Mouse (Mus musculus) intestine, embryonic 16.5 days (tissue): ENCODE data around the gene Kcnq1. TPM values are rescaled to one million over a fixed set of nuclear protein-coding genes. Genes with fewer than 3 reads are reported as not detected.
A peak's percentile ranks its signal among the peaks of the same experiment; 100 is the strongest.

ENCODE experiments used
- ATAC-seq: fragments of 200-750 bp; cut with Nextera tagmentation; 2 replicates; pipeline ENCODE4 v1.8.0; 2017; ENCODE audit warnings: moderate TSS enrichment, moderate library complexity
- H3K27ac ChIP-seq: fragments of 300-500 bp; sonication (generic); 2 replicates; pipeline ENCODE4 v1.5.1; 2014; ENCODE audit warnings: mild to moderate bottlenecking, low read length
- H3K27me3 ChIP-seq: fragments of 300-500 bp; sonication (generic); replicated peaks from 2 replicates; pipeline ENCODE4 v1.6.1; 2014; ENCODE audit warnings: low read length, control low read depth, mixed read lengths; ENCODE audit not compliant: control insufficient read depth, insufficient read depth
- H3K36me3 ChIP-seq: fragments of 300-500 bp; sonication (generic); 2 replicates; pipeline ENCODE4 v1.6.1; 2014; ENCODE audit warnings: low read length, control low read depth; ENCODE audit not compliant: control insufficient read depth, insufficient read depth
- H3K4me1 ChIP-seq: fragments of 300-500 bp; sonication (generic); 2 replicates; pipeline ENCODE4 v1.6.1; 2014; ENCODE audit warnings: low read length, control low read depth, mixed read lengths; ENCODE audit not compliant: control insufficient read depth, insufficient read depth
- H3K4me2 ChIP-seq: fragments of 300-500 bp; sonication (generic); 2 replicates; pipeline ENCODE4 v1.6.1; 2014; ENCODE audit warnings: low read depth, low read length, control low read depth
- H3K4me3 ChIP-seq: fragments of 300-500 bp; sonication (generic); 2 replicates; pipeline ENCODE4 v1.5.1; 2014; ENCODE audit warnings: mild to moderate bottlenecking, low read length
- H3K9ac ChIP-seq: fragments of 300-500 bp; sonication (generic); 2 replicates; pipeline ENCODE4 v1.6.1; 2014; ENCODE audit warnings: low read depth, low read length
- H3K9me3 ChIP-seq: fragments of 300-500 bp; sonication (generic); 2 replicates; pipeline ENCODE4 v1.6.1; 2016; ENCODE audit warnings: low read length, control low read depth; ENCODE audit not compliant: control insufficient read depth
- WGBS: fragments of 180-500 bp; shearing (Covaris S2); extraction: QIAGEN DNeasy Blood & Tissue Kit; methylation state at CpG from one replicate; pipeline ENCODE4 v1.1.7; 2014; 5-methylcytosine and 5-hydroxymethylcytosine counted together
- polyA plus RNA-seq: library from polyadenylated mRNA; unstranded; fragments of >200 nt; fragmentation: Nextera tagmentation; extraction: Ambion mirVana; gene quantifications from 2 replicates; pipeline ENCODE4 v1.2.1, GENCODE M21; 2015

The Kcnq1 gene
- polyA plus RNA-seq, 1 experiment from 2014 or later, result 9.7 TPM

GRCm38 (mm10) chr7:143313572-143314319, 207.6 kb downstream of the Kcnq1 start:
- 38% methylated on average over 11 of the region's 11 CpGs for WGBS
- Histone ChIP-seq H3K4me1 (peaks cover 36% of the 10 kb centered on the region), H3K4me3 (no peak overlapping the region), H3K9me3 (no peaks in the 10 kb centered on the region), H3K27me3 (no peaks in the 10 kb centered on the region), H3K9ac (peak overlapping the region; percentile 51), H3K36me3 (no peaks in the 10 kb centered on the region), H3K4me2 (peak overlapping the region; percentile 23; the same call in 1 of the 2 replicates), H3K27ac (peak overlapping the region; percentile 95)
- ATAC-seq, result peak; percentile 94

GRCm38 (mm10) chr7:143318512-143318911, 212.3 kb downstream of the Kcnq1 start:
- WGBS, result 48% methylated on average over 5 of the region's 5 CpGs
- Histone ChIP-seq H3K36me3 (no peaks in the 10 kb centered on the region), H3K4me2 (no peak overlapping the region)

GRCm38 (mm10) chr7:143320367-143320766, 214.2 kb downstream of the Kcnq1 start:
- Histone ChIP-seq H3K4me3 (no peak overlapping the region), H3K9ac (no peak overlapping the region)

More at GRCm38 (mm10) chr7:143318512-143318911, 212.3 kb downstream of the Kcnq1 start:
- Histone ChIP-seq H3K9me3 (no peaks in the 10 kb centered on the region), H3K9ac (no peak overlapping the region), H3K27ac (no peak overlapping the region), H3K4me3 (no peak overlapping the region), H3K4me1 (peaks cover 24% of the 10 kb centered on the region), H3K27me3 (no peaks in the 10 kb centered on the region)
- ATAC-seq, result no peak

GRCm38 (mm10) chr7:143325051-143325450, 218.9 kb downstream of the Kcnq1 start:
- Histone ChIP-seq H3K4me3 (no peak overlapping the region), H3K9ac (peak overlapping the region; percentile 22; the same call in 1 of the 2 replicates), H3K36me3 (no peaks in the 10 kb centered on the region), H3K4me1 (peaks cover 15% of the 10 kb centered on the region), H3K27ac (no peak overlapping the region), H3K9me3 (no peaks in the 10 kb centered on the region), H3K27me3 (no peaks in the 10 kb centered on the region), H3K4me2 (no peak overlapping the region)
- WGBS, result 59% methylated on average over 16 of the region's 16 CpGs
- no peak for ATAC-seq

More at GRCm38 (mm10) chr7:143320367-143320766, 214.2 kb downstream of the Kcnq1 start:
- H3K36me3 ChIP-seq, result no peaks in the 10 kb centered on the region
- WGBS, result 53% methylated on average over 8 of the region's 8 CpGs
- no peak overlapping the region for H3K4me2 ChIP-seq
- peaks cover 12% of the 10 kb centered on the region for H3K4me1 ChIP-seq
- H3K27me3 ChIP-seq, result no peaks in the 10 kb centered on the region
- ATAC-seq, result peak; percentile 26; the same call in 1 of the 2 replicates
- H3K9me3 ChIP-seq, result no peaks in the 10 kb centered on the region
- H3K27ac ChIP-seq, result peak overlapping the region; percentile 34; the same call in 1 of the 2 replicates

- Histone ChIP-seq H3K27me3 (no peaks in the 10 kb centered on the region), H3K4me1 (peaks cover 13% of the 10 kb centered on the region)
- peak; percentile 76 for ATAC-seq
Measured at GRCm38 (mm10) chr7:143328185-143328915, 222.2 kb downstream of the Kcnq1 start.

GRCm38 (mm10) chr7:143329110-143329810, 223.1 kb downstream of the Kcnq1 start:
- Histone ChIP-seq H3K4me3 (no peak overlapping the region), H3K4me1 (peaks cover 17% of the 10 kb centered on the region), H3K9ac (no peak overlapping the region), H3K27ac (no peak overlapping the region), H3K4me2 (no peak overlapping the region), H3K36me3 (no peaks in the 10 kb centered on the region), H3K27me3 (no peaks in the 10 kb centered on the region), H3K9me3 (no peaks in the 10 kb centered on the region)
- peak; percentile 15; the same call in 1 of the 2 replicates for ATAC-seq
- WGBS, result 86% methylated on average over 14 of the region's 14 CpGs

More at GRCm38 (mm10) chr7:143328185-143328915, 222.2 kb downstream of the Kcnq1 start:
- H3K9me3 ChIP-seq, result no peaks in the 10 kb centered on the region
- no peak overlapping the region for H3K4me3 ChIP-seq
- no peak overlapping the region for H3K9ac ChIP-seq
- H3K4me2 ChIP-seq, result no peak overlapping the region
- no peaks in the 10 kb centered on the region for H3K36me3 ChIP-seq
- no peak overlapping the region for H3K27ac ChIP-seq
- WGBS, result 40% methylated on average over 18 of the region's 18 CpGs

GRCm38 (mm10) chr7:143333040-143333439, 226.9 kb downstream of the Kcnq1 start:
- H3K4me2 ChIP-seq, result no peak overlapping the region
- no peaks in the 10 kb centered on the region for H3K36me3 ChIP-seq
- no peak overlapping the region for H3K4me3 ChIP-seq
- H3K4me1 ChIP-seq, result peaks cover 15% of the 10 kb centered on the region
- WGBS, result 41% methylated on average over 8 of the region's 8 CpGs
- H3K27me3 ChIP-seq, result no peaks in the 10 kb centered on the region
- H3K9ac ChIP-seq, result no peak overlapping the region
- H3K9me3 ChIP-seq, result no peaks in the 10 kb centered on the region
- no peak for ATAC-seq
- H3K27ac ChIP-seq, result no peak overlapping the region

GRCm38 (mm10) chr7:143333604-143334003, 227.4 kb downstream of the Kcnq1 start:
- H3K27ac ChIP-seq, result no peak overlapping the region
- no peak for ATAC-seq

GRCm38 (mm10) chr7:143338690-143339089, 232.5 kb downstream of the Kcnq1 start:
- Histone ChIP-seq H3K4me2 (no peak overlapping the region), H3K36me3 (no peaks in the 10 kb centered on the region), H3K4me1 (peaks cover 6% of the 10 kb centered on the region; the same call in 1 of the 2 replicates), H3K9me3 (no peaks in the 10 kb centered on the region), H3K27ac (no peak overlapping the region), H3K4me3 (no peak overlapping the region), H3K27me3 (no peaks in the 10 kb centered on the region), H3K9ac (no peak overlapping the region)
- 76% methylated on average over 4 of the region's 4 CpGs for WGBS
- no peak for ATAC-seq

More at GRCm38 (mm10) chr7:143333604-143334003, 227.4 kb downstream of the Kcnq1 start:
- 38% methylated on average over 4 of the region's 4 CpGs for WGBS
- no peak overlapping the region for H3K9ac ChIP-seq
- no peak overlapping the region for H3K4me3 ChIP-seq
- H3K27me3 ChIP-seq, result no peaks in the 10 kb centered on the region
- H3K36me3 ChIP-seq, result no peaks in the 10 kb centered on the region
- H3K4me1 ChIP-seq, result peaks cover 12% of the 10 kb centered on the region
- no peaks in the 10 kb centered on the region for H3K9me3 ChIP-seq
- H3K4me2 ChIP-seq, result no peak overlapping the region
